Mouse (Mus musculus) MN1 (cell line): ENCODE measurements around the gene Oas1f.
"Not testable (repeated sequence)": the region's sequence is repeated elsewhere in the genome, so short reads cannot be mapped to it uniquely, and the experiment has no call there.

Experiments used
- DNase-seq: peaks from one replicate; pipeline ENCODE4 v3.0.0-alpha.2; 2016; ENCODE audit warnings: low spot score

Oas1f gene

GRCm38 (mm10) chr5:120871469-120871868 is 24.3 kb downstream of the Oas1f start:
- DNase-seq: no peak

- DNase-seq: not testable (repeated sequence)
Observed at GRCm38 (mm10) chr5:120876839-120877238, 29.7 kb downstream of the Oas1f start.

DNA sequence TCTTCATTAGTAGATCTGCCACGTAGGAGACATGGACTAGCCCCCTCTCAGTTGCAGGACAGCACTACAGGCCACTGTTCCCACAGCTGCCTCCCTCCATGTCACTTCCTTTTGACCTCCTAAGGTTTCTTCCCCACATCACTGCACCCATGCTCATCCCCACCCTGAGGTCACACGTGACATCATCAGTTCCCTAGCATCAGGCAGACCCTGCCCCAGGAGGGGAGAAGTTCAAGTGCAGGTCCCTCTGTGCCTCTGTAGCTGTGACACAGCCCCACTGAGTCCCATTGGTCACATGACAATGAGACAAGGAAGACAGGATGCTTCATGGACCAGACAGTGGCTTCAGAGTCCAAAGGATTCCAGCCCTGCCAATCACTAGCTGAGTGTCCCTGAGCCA is 30.2 kb downstream of the Oas1f start:
- DNase-seq: not testable (repeated sequence)

DNA sequence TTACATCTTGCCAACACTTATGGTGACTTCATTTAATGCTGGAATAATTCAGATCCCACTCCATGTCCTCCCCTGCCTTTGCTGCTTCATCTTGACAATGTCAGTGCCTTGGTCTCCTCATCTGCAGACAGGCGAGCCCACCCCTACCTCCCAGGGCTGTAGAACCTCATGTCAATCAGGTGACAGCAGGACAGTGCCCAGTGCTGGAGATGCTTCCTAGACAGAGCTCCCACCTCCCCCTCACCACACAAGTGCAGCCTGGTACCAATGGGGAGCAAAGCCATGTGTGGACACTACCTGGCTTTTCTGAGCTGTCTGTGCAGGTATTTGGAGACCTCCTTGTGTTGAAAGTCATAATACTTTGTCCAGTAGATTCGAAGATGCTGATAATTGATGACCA is 31.6 kb downstream of the Oas1f start:
- DNase-seq: not testable (repeated sequence)

GRCm38 (mm10) chr5:120881681-120882080 is 34.5 kb downstream of the Oas1f start:
- not testable (repeated sequence) for DNase-seq

GRCm38 (mm10) chr5:120887413-120887812 is 40.2 kb downstream of the Oas1f start, which contains the start of gene Oas1g:
Gene Oas1g (minus strand): TSS chr5:120887613.
- DNase-seq: not testable (repeated sequence)

- DNase-seq: no peak
Observed at GRCm38 (mm10) chr5:120887831-120888230, 40.7 kb downstream of the Oas1f start.

GRCm38 (mm10) chr5:120888294-120888815 is 41.2 kb downstream of the Oas1f start:
- not testable (repeated sequence) for DNase-seq

DNA sequence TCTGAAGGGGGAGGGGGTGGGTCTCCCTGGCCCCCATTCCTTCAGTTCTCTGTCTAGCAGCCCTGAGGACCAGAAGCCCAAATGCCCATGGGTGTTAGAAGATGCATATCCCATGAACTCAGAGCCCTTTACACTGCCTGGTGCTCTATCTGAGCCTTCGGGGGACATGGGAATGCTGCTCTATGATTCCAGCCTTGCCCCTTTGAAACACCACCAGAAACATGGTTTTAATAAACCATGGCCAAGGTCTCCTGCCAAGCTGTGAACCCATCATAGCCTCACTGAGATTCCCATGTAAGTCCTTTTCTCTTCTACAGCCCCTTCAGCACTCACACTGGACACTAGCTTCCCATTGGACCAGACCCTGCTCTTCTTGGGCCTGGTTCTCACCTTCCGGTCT is 42.9 kb downstream of the Oas1f start:
- no peak for DNase-seq

GRCm38 (mm10) chr5:120890991-120891390 is 43.8 kb downstream of the Oas1f start:
- no peak for DNase-seq

DNA sequence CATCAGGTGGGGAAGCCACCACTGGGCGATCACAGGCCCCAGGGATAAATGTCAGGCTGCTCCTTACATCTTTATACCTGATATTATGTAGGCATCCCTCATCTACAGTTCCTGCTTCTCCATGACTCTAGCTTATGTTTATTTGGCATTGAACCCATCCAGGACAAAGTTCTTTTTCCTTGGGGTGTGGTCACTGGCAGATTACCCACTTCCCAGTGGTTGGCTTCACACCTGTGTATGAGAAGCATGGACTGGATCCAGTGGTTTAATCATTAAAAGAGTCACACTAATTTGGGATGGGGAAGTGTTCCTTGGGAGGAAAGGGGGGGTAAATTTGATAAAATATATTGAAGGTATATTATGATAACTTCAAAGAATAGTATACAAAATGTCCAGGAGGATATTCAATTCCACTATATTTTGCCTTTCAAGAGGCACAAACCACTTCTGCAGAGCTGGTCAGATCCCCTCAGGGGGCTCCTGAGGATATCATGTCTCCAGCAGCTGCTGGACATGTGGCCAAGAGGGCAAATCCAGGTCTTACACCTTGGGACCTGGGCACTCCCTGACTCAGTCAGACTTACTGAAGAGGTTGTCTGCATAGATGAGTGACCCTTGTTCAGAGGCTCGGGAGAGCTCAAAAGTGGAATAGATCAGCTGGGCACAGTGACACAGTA is 44.5 kb downstream of the Oas1f start:
- DNase-seq: not testable (repeated sequence)

GRCm38 (mm10) chr5:120892243-120892660 is 45.1 kb downstream of the Oas1f start:
- no peak for DNase-seq

- not testable (repeated sequence) for DNase-seq
Observed at GRCm38 (mm10) chr5:120893866-120894265, 46.7 kb downstream of the Oas1f start.

DNA sequence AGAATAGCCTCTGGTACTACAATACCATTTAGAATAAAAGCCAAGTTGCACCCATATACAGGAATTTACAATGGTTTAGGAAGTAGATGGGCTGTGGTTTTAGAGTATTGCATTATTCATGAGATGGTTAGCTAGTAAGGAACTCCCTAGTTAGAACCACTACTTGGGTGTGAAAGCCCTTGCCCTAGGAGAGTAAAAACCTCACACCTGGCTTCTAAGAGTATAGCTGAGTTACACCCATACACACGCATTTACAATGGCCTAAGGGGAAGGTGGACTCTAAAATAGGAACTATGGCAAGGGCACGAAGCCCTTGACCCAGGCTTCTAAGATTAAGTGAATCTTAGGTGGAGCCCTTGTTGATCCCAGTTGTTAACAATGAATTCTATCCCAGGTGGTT is 47.5 kb downstream of the Oas1f start:
- not testable (repeated sequence) for DNase-seq

DNA sequence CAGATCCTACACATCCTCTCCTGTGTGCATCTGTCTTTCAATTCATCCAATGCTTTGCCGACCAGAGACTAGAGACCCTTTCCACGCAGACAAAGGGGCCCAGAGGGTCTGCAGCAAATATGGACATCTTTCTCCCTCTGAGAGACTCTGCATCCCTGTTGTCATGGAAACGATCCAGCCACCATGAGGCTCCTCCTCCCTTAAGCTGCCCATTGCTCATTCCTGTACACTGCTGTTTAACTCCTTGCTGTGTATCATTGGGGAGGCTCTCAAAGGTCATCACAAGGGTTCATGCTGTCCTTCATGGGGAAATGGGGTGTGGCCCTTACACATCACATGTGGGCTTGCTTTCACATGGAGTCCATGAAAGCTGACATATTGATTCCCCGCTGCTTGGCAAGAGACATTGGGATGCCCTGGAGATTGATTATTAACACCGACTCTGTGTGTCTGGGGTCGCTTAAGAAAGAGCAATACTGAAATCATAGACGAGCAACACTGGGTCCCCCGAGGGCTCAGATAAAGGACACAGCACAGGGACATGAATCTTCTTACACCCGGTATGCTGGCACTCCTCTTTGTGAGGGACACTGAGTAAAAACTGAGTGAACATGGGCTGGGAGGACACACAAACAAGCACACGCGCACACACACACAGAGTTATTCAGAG is 48.2 kb downstream of the Oas1f start:
- DNase-seq: no peak

DNA sequence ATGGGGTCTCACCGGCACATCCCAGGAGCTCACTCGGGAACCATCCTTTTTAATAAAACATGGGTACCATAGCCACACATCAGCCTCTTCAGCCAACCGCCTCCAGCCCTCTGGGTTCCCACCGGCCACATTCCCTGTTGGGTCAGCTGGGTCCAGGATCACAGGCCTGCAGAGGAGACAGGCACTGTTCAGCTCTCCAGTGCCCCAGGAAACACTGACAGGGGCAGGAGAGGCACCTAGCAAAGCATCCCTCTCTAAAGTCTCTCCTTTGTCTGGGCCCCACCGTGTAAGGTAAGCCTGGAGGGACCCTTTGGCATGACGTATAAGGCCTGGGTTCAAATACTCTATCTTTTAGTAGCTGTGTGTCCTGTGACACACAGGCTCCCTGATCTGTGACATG is 51.1 kb downstream of the Oas1f start:
- DNase-seq: no peak

DNA sequence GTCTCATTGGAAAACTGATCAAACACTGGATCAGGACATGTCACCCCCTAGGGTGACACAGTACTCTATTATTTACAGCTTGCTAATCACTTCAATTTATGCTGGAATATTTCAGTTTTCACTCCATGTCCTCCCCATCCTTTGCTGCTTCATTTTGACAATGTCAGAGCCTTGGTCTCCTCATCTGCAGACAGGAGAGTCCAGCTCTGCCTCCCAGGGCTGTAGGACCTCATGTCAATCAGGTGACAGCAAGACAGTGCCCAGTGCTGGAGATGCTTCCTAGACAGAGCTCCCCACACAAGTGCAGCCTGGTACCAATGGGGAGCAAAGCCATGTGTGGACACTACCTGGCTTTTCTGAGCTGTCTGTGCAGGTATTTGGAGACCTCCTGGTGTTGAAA is 51.6 kb downstream of the Oas1f start:
- DNase-seq: no peak

GRCm38 (mm10) chr5:120900666-120901065 is 53.5 kb downstream of the Oas1f start:
- no peak for DNase-seq

DNA sequence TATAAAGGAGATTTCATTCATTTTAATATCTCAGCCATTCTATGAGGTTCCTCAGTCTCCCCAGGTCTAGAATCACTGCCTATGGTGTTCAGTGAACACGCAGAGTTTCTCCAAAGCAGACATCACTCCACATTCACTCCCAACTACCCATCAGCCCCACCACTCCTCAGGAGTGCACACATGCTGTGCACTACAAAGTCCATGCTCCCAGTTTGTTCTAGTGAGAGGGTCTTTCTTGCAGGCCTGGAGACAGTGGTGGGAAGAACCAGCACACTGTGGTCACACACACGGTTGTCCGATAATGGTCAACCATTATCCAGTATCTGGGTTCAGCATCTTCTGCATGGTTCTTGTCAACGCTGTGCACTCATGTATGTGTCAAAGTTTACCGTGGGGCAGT is 54.9 kb downstream of the Oas1f start:
- no peak for DNase-seq

DNA sequence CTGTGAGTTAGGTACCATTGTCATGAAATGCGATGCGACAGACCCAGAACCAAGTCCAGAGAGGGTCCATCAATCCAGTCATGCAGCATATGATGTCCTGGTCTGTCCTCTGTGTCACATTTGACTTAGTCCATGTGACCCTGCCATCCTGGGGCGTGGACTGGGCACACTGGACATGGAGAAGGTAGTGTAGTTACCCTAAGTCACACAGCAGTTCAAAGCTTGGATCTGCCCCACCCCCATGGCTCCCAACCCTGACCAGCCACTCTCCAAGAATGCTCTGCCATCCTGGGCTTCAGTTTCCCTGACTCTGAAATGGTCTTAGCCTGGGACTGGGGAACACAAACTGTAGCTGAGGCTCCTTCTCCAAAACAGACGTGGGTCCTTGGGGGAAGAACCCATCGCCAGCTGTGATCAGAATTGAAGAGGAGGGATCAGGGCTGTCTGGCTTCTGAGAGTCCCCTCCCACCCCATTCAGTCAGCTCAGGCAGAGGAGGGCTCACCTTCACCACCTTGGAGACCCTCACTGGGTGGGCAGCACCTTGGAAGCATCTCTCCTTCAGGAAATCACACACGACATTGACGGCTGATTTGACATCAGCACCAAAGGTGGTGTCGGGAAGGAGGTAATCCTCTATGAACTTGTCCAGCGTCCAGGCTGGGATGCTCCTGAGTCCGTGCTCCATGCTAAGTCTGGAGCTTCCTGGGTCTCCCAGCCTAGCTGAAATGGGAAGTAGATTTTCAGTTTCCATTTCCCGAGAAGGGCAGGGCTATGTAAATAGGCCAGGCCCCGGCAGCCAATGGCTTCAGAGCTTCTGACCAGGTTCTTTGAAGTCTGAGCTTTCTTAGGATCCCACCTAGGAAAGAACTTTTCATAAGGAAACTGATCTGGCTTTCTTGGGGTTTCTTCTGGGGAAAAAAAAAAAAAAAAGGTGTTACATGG is 59.9 kb downstream of the Oas1f start, which contains the start of gene Oas1a:
Gene Oas1a (minus strand): TSS at position 731 of the 943 bp plus-strand sequence.
- DNase-seq: not testable (repeated sequence)
